Mouse (Mus musculus): Measurements from ENCODE around the gene Clec16a.
A peak's percentile ranks its signal among the peaks of the same experiment; 100 is the strongest.

Gene Clec16a

GRCm38 (mm10) chr16:10534567-10534966 lies 10.6 kb upstream of the Clec16a start:
- peak; percentile 33 for DNase-seq (ENCODE audit: low spot score)

GRCm38 (mm10) chr16:10536323-10536722 lies 8.8 kb upstream of the Clec16a start:
- DNase-seq (ENCODE audit: low spot score): no peak

DNA sequence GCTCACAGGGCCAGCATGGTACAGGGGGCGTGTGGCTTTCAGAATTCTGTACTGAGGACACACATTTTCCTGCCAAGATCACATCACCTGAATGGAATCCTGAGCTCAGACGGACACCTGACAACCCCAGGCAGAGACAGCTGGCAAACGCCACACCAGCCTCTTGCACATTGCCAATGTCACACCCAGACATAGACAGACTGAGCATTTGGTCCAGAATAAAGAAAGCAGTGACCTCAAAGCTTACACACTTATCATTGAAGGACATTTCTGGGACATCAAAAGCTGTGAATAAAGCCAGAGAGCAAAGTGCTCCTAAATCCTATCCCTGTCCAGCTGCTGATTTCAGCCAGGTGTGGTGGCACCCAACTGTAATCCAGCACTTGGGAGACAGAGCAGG lies 8.2 kb upstream of the Clec16a start:
- no peak for DNase-seq (ENCODE audit: low spot score)

DNA sequence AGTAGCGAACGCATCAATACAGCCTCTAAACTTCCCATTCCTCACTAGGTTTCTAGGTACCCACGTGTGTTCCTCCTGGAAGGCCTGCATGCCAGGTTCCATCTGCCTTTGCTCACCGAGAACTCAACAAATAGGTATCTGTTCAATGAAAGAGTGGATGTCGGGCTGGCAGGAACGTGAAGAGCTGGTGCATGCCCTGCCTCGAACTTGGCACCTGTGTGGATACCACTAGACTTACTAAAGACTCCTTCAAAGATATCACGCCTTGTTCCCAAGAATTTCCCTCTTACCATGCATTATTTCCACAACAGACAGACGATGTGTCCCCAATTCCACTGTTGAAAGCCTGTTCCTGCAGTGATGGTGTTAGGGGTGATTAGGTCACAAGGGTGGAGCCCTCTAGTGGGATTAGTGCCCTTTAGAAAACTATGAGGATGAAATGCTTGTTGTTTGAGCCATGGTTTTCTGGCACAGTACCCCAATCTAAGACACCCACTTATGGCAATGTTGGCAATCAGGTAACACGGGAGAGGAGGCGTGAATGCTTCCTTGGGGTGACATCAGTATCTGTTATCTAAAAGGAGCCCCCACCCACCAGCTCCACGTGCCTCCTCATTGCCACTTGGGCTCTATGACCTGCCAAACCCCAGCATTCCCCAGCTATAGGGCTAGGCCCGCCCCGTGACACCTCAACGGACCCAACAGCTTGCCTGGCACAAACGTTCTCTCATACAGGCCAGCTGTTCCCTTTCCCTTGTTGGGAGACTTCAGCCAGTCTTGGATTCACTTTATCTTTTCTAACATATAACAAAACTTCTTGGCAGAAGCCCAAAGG lies 4.2 kb upstream of the Clec16a start:
- no peak for DNase-seq (ENCODE audit: low spot score)

DNA sequence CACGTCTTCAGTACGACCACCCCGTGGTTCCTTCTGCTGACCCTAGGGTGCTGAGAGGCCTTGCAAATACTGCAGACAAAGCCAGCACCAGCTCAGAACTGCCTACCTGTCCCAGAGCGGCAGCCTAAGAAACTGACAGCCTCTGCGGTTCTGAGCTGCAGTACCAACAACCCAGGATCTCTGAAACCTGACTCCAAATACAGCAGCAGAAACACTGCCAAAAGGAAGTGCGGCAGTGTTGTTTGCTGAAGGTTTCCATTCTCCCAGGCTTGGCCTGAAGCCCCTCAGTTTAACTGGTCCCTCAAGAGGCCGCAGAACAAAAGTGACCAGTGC lies 3.6 kb upstream of the Clec16a start:
- DNase-seq (ENCODE audit: low spot score): peak; percentile 18

- DNase-seq (ENCODE audit: low spot score): peak; percentile 17
These were observed 2.9 kb upstream of the Clec16a start for GRCm38 (mm10) chr16:10542266-10542665.

GRCm38 (mm10) chr16:10542698-10543365 lies 2.3 kb upstream of the Clec16a start, which contains the start of gene Dexi:
Gene Dexi, minus strand, starts transcription at chr16:10543054.
- peak; percentile 95 for DNase-seq (ENCODE audit: low spot score)

- DNase-seq (ENCODE audit: low spot score): no peak
These were observed 1.7 kb downstream of the Clec16a start for GRCm38 (mm10) chr16:10546865-10547264.

DNA sequence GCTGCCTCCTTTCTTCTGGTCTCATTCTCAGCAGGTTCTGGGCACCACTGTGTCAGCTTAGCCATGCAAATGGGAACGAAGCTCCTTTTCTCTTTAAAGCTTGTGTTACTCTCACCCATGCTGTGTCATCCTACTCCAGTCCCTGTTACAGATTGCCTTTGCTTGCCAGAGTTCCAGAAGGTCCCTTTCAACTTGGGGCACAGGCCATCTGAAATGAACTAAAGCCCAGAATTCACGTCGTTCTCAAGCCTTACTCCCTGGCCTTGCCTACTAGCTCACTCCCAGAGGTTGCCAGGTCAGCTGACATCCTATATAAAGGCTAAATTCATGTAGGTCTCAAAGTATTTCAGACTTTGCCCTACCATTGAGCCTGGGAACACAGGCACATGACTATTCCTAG lies 3.8 kb downstream of the Clec16a start:
- no peak for DNase-seq (ENCODE audit: low spot score)

- DNase-seq (ENCODE audit: low spot score): no peak
These were observed 4.5 kb downstream of the Clec16a start for GRCm38 (mm10) chr16:10549600-10549999.

DNA sequence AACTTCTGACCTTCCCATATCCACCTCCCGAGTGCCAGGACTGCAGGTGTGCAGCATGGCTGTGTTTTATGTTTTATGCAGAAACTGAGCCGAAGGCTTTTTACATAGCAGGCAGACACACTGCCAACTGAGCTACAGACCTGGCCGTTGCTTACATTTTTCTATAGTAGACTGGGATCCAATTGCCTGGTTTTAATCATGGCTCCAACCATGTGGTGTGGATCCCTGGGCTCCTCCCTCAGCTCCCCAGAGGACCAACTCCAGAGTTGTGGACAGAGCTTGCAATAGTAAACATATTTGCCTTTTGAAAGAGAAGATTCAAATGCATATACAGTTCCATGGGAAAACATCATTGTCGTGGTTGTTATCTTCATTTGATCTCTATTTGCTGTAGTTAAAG lies 6.5 kb downstream of the Clec16a start:
- no peak for DNase-seq (ENCODE audit: low spot score)

- no peak for DNase-seq (ENCODE audit: low spot score)
These were observed 8.7 kb downstream of the Clec16a start for GRCm38 (mm10) chr16:10553858-10554257.

DNA sequence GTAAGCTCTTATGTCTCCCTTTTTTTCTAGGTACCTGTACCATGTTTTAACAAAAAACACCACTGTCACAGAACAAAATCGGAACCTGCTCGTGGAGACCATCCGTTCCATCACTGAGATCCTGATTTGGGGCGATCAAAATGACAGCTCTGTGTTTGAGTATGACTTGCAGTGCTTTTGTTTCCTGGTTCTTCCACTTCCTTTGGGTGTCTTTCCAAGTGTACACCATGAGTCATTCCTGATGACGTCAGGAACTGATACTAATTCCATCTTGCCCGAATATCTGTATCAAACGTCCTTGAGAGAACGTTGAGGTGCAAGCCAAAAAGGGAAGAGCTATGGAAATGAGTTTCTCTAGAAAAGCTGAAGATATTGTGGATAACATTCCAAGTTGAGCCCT lies 14.9 kb downstream of the Clec16a start:
- no peak for DNase-seq (ENCODE audit: low spot score)

DNA sequence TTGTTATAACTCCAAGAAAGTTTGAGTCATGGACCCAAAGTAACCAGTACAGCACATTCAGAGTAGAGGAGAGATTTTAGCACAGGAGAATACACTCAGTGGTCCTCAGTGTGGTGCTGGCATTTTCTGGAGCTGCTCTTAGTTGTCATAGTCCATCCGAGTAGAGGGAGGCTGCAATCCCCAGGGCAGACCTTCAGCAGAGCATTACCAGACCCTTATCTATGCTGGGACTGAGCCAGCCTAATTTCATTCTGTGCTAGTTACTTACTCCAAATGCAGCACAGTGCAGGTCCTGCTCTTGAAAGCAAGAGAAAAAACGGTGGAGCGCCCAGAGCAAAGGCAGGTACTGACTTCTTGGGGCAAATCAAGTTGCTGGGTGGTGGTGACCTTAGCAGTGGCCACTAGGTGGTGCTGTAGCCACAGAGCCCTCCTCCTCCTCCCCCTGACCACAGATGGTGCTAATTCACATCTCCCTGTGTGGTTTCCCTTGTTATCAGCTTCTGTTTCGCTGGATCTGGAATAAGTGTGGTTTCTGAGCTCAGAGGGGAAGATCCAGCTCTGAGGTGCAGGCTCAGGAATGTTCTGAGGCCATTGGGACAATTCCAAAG lies 20.2 kb downstream of the Clec16a start:
- peak; percentile 66 for DNase-seq (ENCODE audit: low spot score)

DNA sequence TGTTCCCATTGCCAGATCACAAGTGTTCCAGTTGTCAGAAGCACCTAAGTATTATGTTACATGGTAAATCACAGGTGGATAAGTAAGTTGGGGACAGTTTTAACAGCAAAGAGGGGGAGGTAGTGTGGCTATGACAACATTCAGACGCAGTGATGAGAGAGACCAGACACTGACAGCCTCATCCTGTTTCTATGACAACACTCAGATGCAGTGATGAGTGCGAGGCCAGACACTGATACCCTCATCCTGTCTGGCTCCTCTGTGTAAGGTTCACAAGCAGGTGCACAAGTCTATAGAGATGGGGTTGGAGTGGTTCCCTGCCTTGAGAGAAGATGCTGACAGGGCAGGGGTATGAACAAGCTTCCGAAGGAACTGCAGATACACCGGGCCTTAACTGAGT lies 22.0 kb downstream of the Clec16a start:
- DNase-seq (ENCODE audit: low spot score): no peak

DNA sequence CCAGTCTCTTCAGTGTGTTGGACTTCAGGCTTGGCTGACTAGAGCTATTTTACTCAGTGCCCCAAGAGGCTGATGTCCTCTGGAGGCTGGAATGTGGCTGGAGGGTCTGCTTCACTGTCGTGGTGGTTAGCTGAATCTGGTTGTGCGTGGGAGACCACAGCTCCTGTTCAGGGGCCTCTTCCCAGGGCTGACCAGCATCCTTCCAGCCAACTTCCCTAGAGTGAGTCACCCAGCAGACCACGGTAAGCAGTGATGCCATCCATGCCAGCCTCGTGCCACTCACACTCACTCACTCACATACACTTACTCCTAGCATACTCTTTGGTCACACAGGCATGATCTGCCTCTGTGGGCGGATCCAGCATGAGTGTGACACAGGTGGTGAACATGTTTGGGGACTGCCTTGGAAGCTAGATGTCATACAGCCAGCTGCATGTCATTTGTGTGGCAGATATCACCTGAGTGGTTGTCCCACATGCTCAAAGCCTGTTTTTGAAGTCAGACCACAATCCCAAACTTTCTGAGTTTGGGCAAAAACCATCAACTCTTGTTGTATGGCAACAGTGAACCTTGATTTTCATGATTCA lies 24.8 kb downstream of the Clec16a start:
- no peak for DNase-seq (ENCODE audit: low spot score)

- DNase-seq (ENCODE audit: low spot score): peak; percentile 66
These were observed 25.6 kb downstream of the Clec16a start for GRCm38 (mm10) chr16:10570708-10571107.

DNA sequence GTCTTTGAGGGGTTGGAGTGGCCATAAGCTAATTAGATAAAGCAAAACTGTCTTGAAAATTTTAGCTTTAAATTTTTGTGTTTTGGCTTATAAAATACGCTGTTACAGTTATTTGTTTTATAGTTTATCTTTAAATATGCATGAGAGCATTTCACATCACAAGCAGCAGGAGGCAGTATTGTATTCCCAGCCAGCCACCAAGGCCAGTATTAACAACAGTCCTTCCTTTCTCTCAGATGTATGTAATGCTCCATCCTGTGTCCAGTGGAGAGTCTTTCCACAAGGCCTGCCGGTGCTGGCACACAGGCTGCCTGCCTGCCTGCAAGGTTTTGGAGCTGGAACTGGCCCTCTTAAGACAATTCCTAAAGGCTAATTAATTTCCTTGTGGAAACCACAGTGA lies 26.7 kb downstream of the Clec16a start:
- DNase-seq (ENCODE audit: low spot score): no peak

- no peak for DNase-seq (ENCODE audit: low spot score)
These were observed 29.8 kb downstream of the Clec16a start for GRCm38 (mm10) chr16:10574936-10575335.

DNA sequence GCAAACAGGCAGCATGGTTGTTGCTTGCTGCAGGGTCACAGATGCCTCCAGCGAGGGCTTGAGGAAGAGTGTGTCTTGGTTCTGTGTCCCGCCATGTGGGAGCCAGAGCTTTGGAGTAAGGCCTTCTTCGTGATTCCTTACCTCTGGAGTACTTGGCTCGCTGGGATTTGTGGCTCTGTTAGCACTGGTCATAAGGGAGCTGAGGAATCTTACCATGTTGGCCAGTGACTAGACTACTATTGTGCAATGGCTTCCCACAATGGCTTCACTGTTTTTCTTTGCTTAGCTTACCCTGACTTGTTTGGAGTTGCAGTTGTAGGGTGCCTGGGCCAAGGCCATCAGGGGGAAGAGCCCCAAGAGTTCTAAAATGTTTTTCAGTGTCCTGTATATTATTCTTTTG lies 30.8 kb downstream of the Clec16a start:
- no peak for DNase-seq (ENCODE audit: low spot score)

GRCm38 (mm10) chr16:10577548-10577947 lies 32.4 kb downstream of the Clec16a start:
- DNase-seq (ENCODE audit: low spot score): no peak

DNA sequence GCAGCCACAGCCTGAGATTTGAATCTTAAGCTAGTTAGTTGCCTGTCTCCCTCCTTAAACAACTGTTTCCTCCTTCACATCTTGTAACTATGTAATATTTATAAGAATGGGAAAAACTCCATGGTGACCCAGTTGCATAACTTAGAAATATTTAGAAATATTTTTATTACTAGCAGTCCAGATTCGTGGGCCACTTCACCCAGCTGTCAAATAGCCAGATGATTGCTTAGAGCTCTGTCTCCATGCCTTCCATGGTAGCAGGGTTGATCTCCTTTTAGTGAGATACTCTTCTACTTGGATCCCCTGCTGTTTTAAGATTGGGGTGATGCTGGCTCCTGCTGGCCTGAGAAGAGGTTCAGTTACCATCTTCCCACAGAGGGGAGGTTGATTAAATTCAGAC lies 33.2 kb downstream of the Clec16a start:
- no peak for DNase-seq (ENCODE audit: low spot score)
